Mouse (Mus musculus) thymus, adult 2 months (tissue): ENCODE results near the gene Ptprd.

Source experiments
- CTCF ChIP-seq: fragments of 200-500 bp; IDR thresholded peaks from 2 replicates; pipeline ENCODE4 v1.5.1; 2012; ENCODE audit warnings: mild to moderate bottlenecking, control low read depth, low read length, moderate library complexity, borderline replicate concordance; ENCODE audit not compliant: control insufficient read depth, poor library complexity, insufficient read depth; ENCODE audit errors: extremely low read depth
- POLR2A ChIP-seq: fragments of 200-500 bp; IDR thresholded peaks from 2 replicates; pipeline ENCODE4 v1.6.1; 2012; ENCODE audit warnings: mild to moderate bottlenecking, low read length, control low read depth, moderate library complexity; ENCODE audit not compliant: control insufficient read depth, poor library complexity, insufficient read depth; ENCODE audit errors: extremely low read depth

GRCm38 (mm10) chr4:76417676-76418075 is 1794.1 kb downstream of the Ptprd start:
- TF ChIP-seq CTCF: no peak
- TF ChIP-seq POLR2A: no peak
